Mouse (Mus musculus) left cerebral cortex, postnatal 36 days (tissue): ENCODE results near the gene Oaz1. TPM values are rescaled to one million over a fixed set of nuclear protein-coding genes. Genes with fewer than 3 reads are reported as not detected.

Source experiments
- DNase-seq, 2 experiments: peaks; one replicate each; pipeline ENCODE4 v3.0.0; 2021 to 2022; ENCODE audit warnings: low spot score in 2 of 2, mixed read lengths in 1 of 2
- intact Hi-C: fragments of 180-260 bp; cut with DNase I; formaldehyde crosslinking; loops from one replicate; pipeline ENCODE4 v1.15.1; 2025
- total RNA-seq, 2 experiments: library from RNA; stranded (reverse); gene quantifications; 2 replicates each; pipeline ENCODE4 v1.2.3; 2021

The Oaz1 gene
- 100 to 1,000 TPM; 507 to 583 TPM for total RNA-seq

- peak; percentile 99 for DNase-seq
- intact Hi-C loops = loop anchor here (10.0 kb wide), 1 partner anchor 168 kb away; no protein-coding TSS in a partner anchor
Measured at GRCm38 (mm10) chr10:80826151-80827062, at the start of gene Oaz1. Oaz1 (plus strand) TSS chr10:80826656.

DNA sequence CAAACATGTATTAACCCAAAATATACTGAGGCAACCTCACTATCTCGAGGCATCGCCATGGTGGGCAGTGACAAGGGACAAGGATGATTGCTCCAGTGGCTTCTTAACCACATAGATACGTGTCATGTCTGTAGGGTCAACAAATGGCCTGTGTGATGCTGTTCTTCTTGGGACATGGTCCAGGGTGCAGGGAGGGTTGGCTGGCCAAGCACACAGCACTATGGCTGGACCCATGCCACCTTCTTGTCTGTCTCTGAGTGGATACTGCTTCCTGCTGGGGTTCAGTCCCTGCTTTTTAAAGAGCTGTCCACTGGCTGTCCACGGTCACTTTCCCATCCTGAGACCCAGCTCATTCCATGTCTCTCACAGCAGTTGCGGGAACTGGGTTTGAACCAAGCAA, 49.3 kb upstream of the Oaz1 start:
- intact Hi-C loops = no loop called here
- DNase-seq = no peak

GRCm38 (mm10) chr10:80779565-80779964, 46.9 kb upstream of the Oaz1 start:
- no peak for DNase-seq
- intact Hi-C loops = no loop called here

- intact Hi-C loops = loop anchor here (5.0 kb wide), 1 partner anchor 37 kb away; no protein-coding TSS in a partner anchor
- peak in 1 of 2 experiments; percentile 53 for DNase-seq
Measured at GRCm38 (mm10) chr10:80784302-80784701, 42.2 kb upstream of the Oaz1 start.

GRCm38 (mm10) chr10:80784871-80785270, 41.6 kb upstream of the Oaz1 start:
- no peak for DNase-seq
- intact Hi-C loops = loop anchor here (5.0 kb wide), 1 partner anchor 38 kb away; no protein-coding TSS in a partner anchor

GRCm38 (mm10) chr10:80785963-80786362, 40.5 kb upstream of the Oaz1 start:
- DNase-seq = no peak
- intact Hi-C loops = no loop called here

GRCm38 (mm10) chr10:80787517-80787916, 38.9 kb upstream of the Oaz1 start:
- DNase-seq = no peak
- intact Hi-C loops = no loop called here

- no peak for DNase-seq
- intact Hi-C loops = no loop called here
Measured at GRCm38 (mm10) chr10:80790761-80791404, 35.6 kb upstream of the Oaz1 start.

DNA sequence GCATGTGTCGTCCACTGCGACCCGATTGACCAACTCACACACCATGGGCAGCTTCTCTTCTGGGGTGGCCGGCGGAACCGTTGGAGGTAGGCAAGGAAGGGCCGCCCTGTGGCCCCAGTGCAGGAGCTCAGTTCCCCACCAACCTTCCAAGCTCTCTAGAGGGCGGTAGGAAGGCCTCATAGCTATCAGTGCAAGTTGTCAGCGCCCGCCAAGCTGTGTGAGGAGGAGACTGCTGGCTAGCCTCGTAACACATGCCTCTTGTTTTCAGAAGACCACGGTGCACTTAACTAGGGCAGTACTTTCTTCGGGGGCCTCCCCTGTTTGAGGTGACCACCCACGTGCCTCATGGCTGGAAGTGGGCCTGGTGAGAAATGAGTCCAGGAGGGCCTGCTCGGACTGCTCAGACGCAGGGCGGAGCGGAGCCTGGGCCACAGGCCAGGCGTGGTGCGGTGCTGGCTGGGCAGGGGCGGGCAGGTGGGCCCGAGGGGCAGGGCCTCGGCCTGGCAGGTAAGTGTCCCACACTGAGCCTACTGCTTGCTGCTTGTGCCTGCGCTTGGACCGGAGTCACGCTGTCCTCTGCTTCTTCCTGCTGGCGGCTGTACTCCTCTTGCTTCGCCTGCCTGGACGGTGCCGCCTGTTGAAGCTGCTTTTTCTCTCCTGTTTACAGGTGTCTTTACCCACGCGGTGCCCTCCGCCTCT, 34.8 kb upstream of the Oaz1 start:
- DNase-seq = peak; percentile 40 to 67
- intact Hi-C loops = no loop called here

- DNase-seq = peak in 1 of 2 experiments; percentile 45
Measured at GRCm38 (mm10) chr10:80792175-80793032, 34.1 kb upstream of the Oaz1 start.

DNA sequence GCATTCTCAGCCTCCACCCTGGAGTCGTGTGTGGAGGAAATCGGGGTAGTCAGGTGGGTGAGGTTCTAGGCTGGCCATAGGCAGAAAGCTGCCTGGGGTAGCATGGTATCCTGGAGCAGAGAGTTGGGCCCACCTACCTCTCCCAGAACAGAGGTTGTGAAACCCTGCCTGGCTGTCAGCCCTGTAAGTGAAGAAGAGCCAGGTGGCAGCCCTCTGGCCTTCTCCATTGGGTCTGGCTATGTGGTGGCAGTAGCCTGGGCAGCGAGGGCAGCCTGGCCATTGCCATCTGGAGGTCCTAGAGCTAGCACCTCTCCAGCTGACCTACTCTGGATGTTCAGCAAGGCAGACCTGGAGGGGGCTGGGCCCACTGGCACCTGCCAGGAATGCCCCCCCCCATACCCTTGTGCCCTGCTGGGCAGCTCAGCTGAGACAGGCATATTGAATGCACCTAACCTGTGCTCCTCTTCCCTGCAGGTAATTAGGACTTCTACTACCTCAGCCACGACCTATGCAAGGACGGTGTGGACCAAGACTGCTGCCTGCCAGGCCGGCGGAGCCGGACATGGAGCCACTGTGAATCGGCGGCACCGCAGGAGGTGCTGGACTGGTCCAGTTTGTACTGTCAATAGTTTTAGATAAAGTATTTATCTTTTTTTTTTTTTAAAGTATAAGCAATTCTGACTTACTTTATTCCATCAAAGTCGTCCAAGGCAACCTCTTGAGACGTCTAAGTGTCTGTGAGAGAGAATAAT, 33.2 kb upstream of the Oaz1 start:
- intact Hi-C loops = no loop called here
- DNase-seq = no peak

More at GRCm38 (mm10) chr10:80792175-80793032, 34.1 kb upstream of the Oaz1 start:
- intact Hi-C loops = no loop called here

DNA sequence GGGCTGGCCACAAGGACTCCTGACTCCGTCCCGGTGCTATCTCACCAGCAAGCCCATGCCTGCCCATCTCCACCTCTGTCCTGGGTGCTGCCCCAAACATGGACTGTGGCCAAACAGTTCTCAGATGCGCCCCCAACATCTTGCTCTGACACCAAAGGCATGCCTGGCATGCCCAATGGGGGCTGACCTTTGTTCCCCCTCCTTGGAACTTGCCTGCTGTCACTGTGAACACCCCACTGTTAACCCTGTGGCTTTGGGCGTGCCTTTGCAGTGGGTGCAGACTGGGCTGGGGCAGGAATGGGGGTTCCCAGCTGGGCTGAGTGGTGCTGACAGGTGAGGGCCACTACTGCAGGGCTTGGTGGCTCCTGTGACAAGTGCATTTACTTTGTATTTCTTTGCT, 32.7 kb upstream of the Oaz1 start:
- intact Hi-C loops = no loop called here
- no peak for DNase-seq

DNA sequence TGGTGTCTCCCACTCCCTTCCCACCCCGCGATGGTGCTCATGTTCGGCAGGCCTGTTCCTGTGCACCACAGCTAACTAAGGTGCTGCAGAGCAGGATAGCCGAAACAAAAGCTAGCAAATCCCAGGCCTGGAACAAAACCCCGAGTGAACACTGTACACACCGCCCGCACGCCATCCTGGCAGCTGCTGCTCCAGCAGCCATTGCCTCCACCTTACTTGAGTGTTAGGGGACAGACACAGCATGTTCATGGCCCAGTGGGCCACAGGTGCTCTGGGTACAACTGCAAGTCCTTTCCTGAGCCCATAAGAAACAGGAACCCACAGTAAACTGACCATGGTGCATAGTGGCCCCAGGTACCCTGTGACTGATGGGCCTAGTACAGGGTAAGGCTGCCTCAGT, 31.7 kb upstream of the Oaz1 start:
- intact Hi-C loops = no loop called here
- DNase-seq = no peak

GRCm38 (mm10) chr10:80796307-80796848, 30.1 kb upstream of the Oaz1 start:
- no peak for DNase-seq

DNA sequence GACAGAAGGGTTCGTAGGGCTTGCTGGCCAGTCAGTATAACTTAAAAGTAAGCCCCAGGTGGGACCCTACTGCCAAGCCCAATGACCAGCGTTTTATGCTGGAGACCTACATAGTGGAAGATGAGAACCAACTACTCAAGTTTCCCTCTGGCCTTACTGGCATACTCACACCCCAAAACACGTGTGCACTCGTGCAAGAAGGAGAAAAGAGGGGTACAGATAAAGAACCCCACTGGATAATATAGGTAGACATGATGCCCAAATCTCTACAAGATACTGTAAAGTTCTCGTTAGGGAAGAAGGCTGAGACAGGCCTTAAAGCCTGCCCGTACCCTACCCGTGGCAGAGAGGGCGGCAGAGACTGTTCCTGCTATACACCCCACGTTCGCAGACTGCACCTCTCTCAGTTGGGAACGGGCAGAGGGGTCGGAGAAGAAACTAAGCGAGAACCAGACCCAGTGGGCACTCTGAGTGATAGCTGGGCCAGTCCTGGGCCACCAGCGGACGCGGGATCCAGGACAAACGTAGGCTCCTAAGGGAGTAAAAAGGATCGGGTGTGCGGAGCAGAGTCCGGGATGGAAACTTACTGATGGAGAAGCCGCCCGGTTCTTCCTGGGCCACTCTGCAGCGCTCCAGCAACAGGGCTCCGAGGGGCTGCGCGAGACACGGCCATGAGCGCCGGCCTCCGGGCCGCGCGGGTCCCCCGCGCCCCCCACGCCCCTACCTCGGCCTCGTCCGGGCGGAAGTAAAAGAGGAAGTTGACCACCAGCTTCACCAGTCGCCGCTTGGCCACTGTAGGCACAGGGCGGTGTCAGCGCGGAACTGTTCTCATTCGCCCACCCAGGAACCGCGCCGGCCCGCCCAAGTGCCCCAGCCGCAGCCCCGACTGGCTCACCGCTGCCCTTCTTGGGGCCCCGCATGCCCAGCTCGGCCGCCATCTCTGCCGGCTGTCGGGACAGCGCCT, 29.0 kb upstream of the Oaz1 start:
- intact Hi-C loops = no loop called here
- no peak for DNase-seq

More at GRCm38 (mm10) chr10:80796307-80796848, 30.1 kb upstream of the Oaz1 start:
- intact Hi-C loops = no loop called here

GRCm38 (mm10) chr10:80798150-80799006, 28.1 kb upstream of the Oaz1 start, which contains the start of the genes Sf3a2 and Plekhj1:
Sf3a2 (plus strand) TSS chr10:80798198.
Plekhj1 (minus strand) TSS chr10:80798626.
- peak; percentile 98 for DNase-seq
- intact Hi-C loops = no loop called here
